In genomic region chr7:120102164-120102972, GRCm38 (mm10) we compare ENCODE assay signal across 8 mouse cellular contexts. TPM values are rescaled to one million over a fixed set of nuclear protein-coding genes. Genes with fewer than 3 reads are reported as not detected.
A peak's percentile ranks its signal among the peaks of the same experiment; 100 is the strongest.
DNase-seq lines count a peak whose midpoint lies in the region; ATAC-seq and TF ChIP-seq lines count a peak whose summit lies in the region.

Tmem159 (plus strand) TSS chr7:120102353.

- TF ChIP-seq POLR2A in heart, adult 2 months (IDR thresholded peaks at IDR 0.05; ENCODE audit: insufficient read depth, low read depth, low read length) = peak; percentile 92
- TF ChIP-seq POLR2A in kidney, adult 2 months (IDR thresholded peaks at IDR 0.05; ENCODE audit: low read depth, low read length) = peak; percentile 74
- peak; percentile 72 for TF ChIP-seq POLR2A in small intestine, adult 2 months (IDR thresholded peaks at IDR 0.05; ENCODE audit: low read depth, low read length)

- H3K36me3 ChIP-seq in erythroblast, embryonic 14.5 days (ENCODE audit: control insufficient read depth) = no peaks in the 10 kb centered on the region
- H3K36me3 ChIP-seq in embryonic facial prominence, embryonic 13.5 days = 0 out of 2 replicates have a peak, but pooled peaks cover 4% of the 10 kb centered on the region
- peaks cover 9% of the 10 kb centered on the region; the same call in 1 of the 2 replicates for H3K36me3 ChIP-seq in heart, adult 2 months (ENCODE audit: control insufficient read depth, insufficient read depth, low read length)
- no peaks in the 10 kb centered on the region for H3K36me3 ChIP-seq in kidney, adult 2 months (ENCODE audit: control insufficient read depth, insufficient read depth, low read length)
- peaks cover 4% of the 10 kb centered on the region; the same call in 1 of the 2 replicates for H3K36me3 ChIP-seq in limb, embryonic 13.5 days
- no peaks in the 10 kb centered on the region for H3K36me3 ChIP-seq in midbrain, embryonic 14.5 days (ENCODE audit: control insufficient read depth, insufficient read depth, low read length)
- H3K36me3 ChIP-seq in small intestine, adult 2 months (ENCODE audit: control insufficient read depth, insufficient read depth, low read length) = 0 out of 2 replicates have a peak, but pooled peaks cover 2% of the 10 kb centered on the region

- intact Hi-C loops in heart, adult 2 months (cut with DNase I) = loop anchor here (2.0 to 5.0 kb wide), 2 partner anchors 254 to 380 kb away; partner anchors contain the start of gene Thumpd1

- no peak for TF ChIP-seq EP300 in heart, adult 2 months (IDR thresholded peaks at IDR 0.05; ENCODE audit: insufficient read depth, low read depth, low read length)

- H3K27ac ChIP-seq in embryonic facial prominence, embryonic 13.5 days = 0 out of 2 replicates have a peak within 1 kb of the TSS, but pooled peaks have one; percentile 48
- H3K27ac ChIP-seq in heart, adult 2 months = peak within 1 kb of the TSS; percentile 72
- H3K27ac ChIP-seq in kidney, adult 2 months (ENCODE audit: insufficient read depth, low read depth, low read length) = no peak within 1 kb of the TSS
- no peak within 1 kb of the TSS for H3K27ac ChIP-seq in limb, embryonic 13.5 days
- no peak within 1 kb of the TSS for H3K27ac ChIP-seq in midbrain, embryonic 14.5 days (replicated peaks; ENCODE audit: low read depth, low read length)
- H3K27ac ChIP-seq in small intestine, adult 2 months (ENCODE audit: insufficient read depth, low read depth, low read length) = peak within 1 kb of the TSS; percentile 43

- ATAC-seq in erythroblast, adult 5-6 weeks (replicated peaks; ENCODE audit: low FRiP score, poor library complexity, severe bottlenecking) = no peak; the same call in 1 of the 2 replicates
- peak; percentile 81; the same call in 1 of the 2 replicates for ATAC-seq in embryonic facial prominence, embryonic 13.5 days (ENCODE audit: insufficient number of reproducible peaks, insufficient read depth, low FRiP score, low TSS enrichment, low read depth)
- ATAC-seq in limb, embryonic 13.5 days (ENCODE audit: low FRiP score, low read depth) = peak; percentile 90
- peak; percentile 81 for ATAC-seq in midbrain, embryonic 14.5 days (ENCODE audit: low FRiP score, low TSS enrichment)

- peak; percentile 90 to 92 for DNase-seq in heart, adult 2 months
- peak; percentile 96 for DNase-seq in kidney, adult 2 months
- peak; percentile 79 for DNase-seq in midbrain, embryonic 14.5 days

- H3K9ac ChIP-seq in embryonic facial prominence, embryonic 13.5 days = peak within 1 kb of the TSS; percentile 75
- peak within 1 kb of the TSS; percentile 78 for H3K9ac ChIP-seq in heart, adult 2 months (ENCODE audit: low read depth, low read length)
- peak within 1 kb of the TSS; percentile 70 for H3K9ac ChIP-seq in limb, embryonic 13.5 days
- H3K9ac ChIP-seq in midbrain, embryonic 14.5 days (replicated peaks; ENCODE audit: low read length) = peak within 1 kb of the TSS; percentile 20

- H3K9me3 ChIP-seq in erythroblast, embryonic 14.5 days (ENCODE audit: control insufficient read depth, low read length) = no peaks in the 10 kb centered on the region
- no peaks in the 10 kb centered on the region for H3K9me3 ChIP-seq in embryonic facial prominence, embryonic 13.5 days
- H3K9me3 ChIP-seq in limb, embryonic 13.5 days = no peaks in the 10 kb centered on the region
- no peaks in the 10 kb centered on the region for H3K9me3 ChIP-seq in midbrain, embryonic 14.5 days (ENCODE audit: control insufficient read depth, low read length)

- TF ChIP-seq CTCF in heart, adult 2 months (IDR thresholded peaks at IDR 0.05) = 0 out of 2 replicates have a peak, but pooled peaks have one; percentile 7
- no peak for TF ChIP-seq CTCF in kidney, adult 2 months (conservative IDR thresholded peaks at IDR 0.05; ENCODE audit: insufficient read depth, insufficient read length, low read depth, low read length)
- TF ChIP-seq CTCF in small intestine, adult 2 months (IDR thresholded peaks at IDR 0.05; ENCODE audit: extremely low read depth, insufficient read length, insufficient replicate concordance, low read depth, low read length) = no peak

- H3K27me3 ChIP-seq in erythroblast, embryonic 14.5 days (ENCODE audit: control insufficient read depth) = peaks cover 16% of the 10 kb centered on the region
- H3K27me3 ChIP-seq in embryonic facial prominence, embryonic 13.5 days = no peaks in the 10 kb centered on the region
- H3K27me3 ChIP-seq in heart, adult 2 months (ENCODE audit: control insufficient read depth, insufficient read depth, low read length) = no peaks in the 10 kb centered on the region
- no peaks in the 10 kb centered on the region for H3K27me3 ChIP-seq in kidney, adult 2 months (replicated peaks; ENCODE audit: control insufficient read depth, insufficient read depth, low read length)
- H3K27me3 ChIP-seq in limb, embryonic 13.5 days = no peaks in the 10 kb centered on the region
- H3K27me3 ChIP-seq in midbrain, embryonic 14.5 days (ENCODE audit: control insufficient read depth, insufficient read depth, low read length) = 0 out of 2 replicates have a peak, but pooled peaks cover 9% of the 10 kb centered on the region
- no peaks in the 10 kb centered on the region for H3K27me3 ChIP-seq in small intestine, adult 2 months (ENCODE audit: control insufficient read depth, insufficient read depth, low read length)

- under 1% methylated on average over 42 of the region's 42 CpGs for WGBS in embryonic facial prominence, embryonic 13.5 days
- WGBS in heart, adult 2 months = 1% methylated on average over 42 of the region's 42 CpGs
- 1% methylated on average over 41 of the region's 42 CpGs for WGBS in kidney, adult 2 months
- under 1% methylated on average over 42 of the region's 42 CpGs for WGBS in limb, embryonic 13.5 days
- under 1% methylated on average over 42 of the region's 42 CpGs for WGBS in midbrain, embryonic 14.5 days
- under 1% methylated on average over 42 of the region's 42 CpGs for WGBS in small intestine, adult 2 months

- peak within 1 kb of the TSS; percentile 93 for H3K4me2 ChIP-seq in embryonic facial prominence, embryonic 13.5 days
- peak within 1 kb of the TSS; percentile 95 for H3K4me2 ChIP-seq in limb, embryonic 13.5 days (replicated peaks)
- H3K4me2 ChIP-seq in midbrain, embryonic 14.5 days (ENCODE audit: low read length) = peak within 1 kb of the TSS; percentile 63

- peaks cover 9% of the 10 kb centered on the region for H3K4me1 ChIP-seq in erythroblast, embryonic 14.5 days (ENCODE audit: control insufficient read depth)
- peaks cover 8% of the 10 kb centered on the region; the same call in 1 of the 2 replicates for H3K4me1 ChIP-seq in embryonic facial prominence, embryonic 13.5 days
- H3K4me1 ChIP-seq in heart, adult 2 months (ENCODE audit: control insufficient read depth, insufficient read depth, low read length) = peaks cover 1% of the 10 kb centered on the region; the same call in 1 of the 2 replicates
- H3K4me1 ChIP-seq in kidney, adult 2 months (ENCODE audit: control insufficient read depth, insufficient read depth, low read length) = no peaks in the 10 kb centered on the region; the same call in 1 of the 2 replicates
- H3K4me1 ChIP-seq in limb, embryonic 13.5 days = peaks cover 6% of the 10 kb centered on the region
- peaks cover 11% of the 10 kb centered on the region; the same call in 1 of the 2 replicates for H3K4me1 ChIP-seq in midbrain, embryonic 14.5 days (ENCODE audit: control insufficient read depth, insufficient read depth, low read length)
- peaks cover 5% of the 10 kb centered on the region for H3K4me1 ChIP-seq in small intestine, adult 2 months (ENCODE audit: control insufficient read depth, insufficient read depth, insufficient read length, low read length)

- H3K79me2 ChIP-seq in heart, adult 2 months (replicated peaks; ENCODE audit: control insufficient read depth, insufficient read depth, low read length) = no peaks in the 10 kb centered on the region

- peak within 1 kb of the TSS; percentile 45 for H3K4me3 ChIP-seq in erythroblast, embryonic 14.5 days (replicated peaks)
- peak within 1 kb of the TSS; percentile 69 for H3K4me3 ChIP-seq in embryonic facial prominence, embryonic 13.5 days
- H3K4me3 ChIP-seq in heart, adult 2 months = peak within 1 kb of the TSS; percentile 77
- H3K4me3 ChIP-seq in kidney, adult 2 months (ENCODE audit: insufficient read depth, low read depth, low read length) = peak within 1 kb of the TSS; percentile 85
- H3K4me3 ChIP-seq in limb, embryonic 13.5 days = peak within 1 kb of the TSS; percentile 65
- peak within 1 kb of the TSS; percentile 48 for H3K4me3 ChIP-seq in midbrain, embryonic 14.5 days (replicated peaks; ENCODE audit: low read depth, low read length)
- H3K4me3 ChIP-seq in small intestine, adult 2 months (ENCODE audit: low read depth, low read length) = peak within 1 kb of the TSS; percentile 83

RNA-seq across cellular contexts. Expression of gene Tmem159, which starts in this region (rescaled TPM):
- polyA plus RNA-seq in erythroblast, embryonic 14.5 days (2012) = not detected in 2 replicates
- 0.84 and 1.7 TPM in 2 replicates for total RNA-seq in erythroblast, adult 5-6 weeks (2015; ENCODE audit: low replicate concordance)
- 1.2 TPM in 1 of 2 replicates, not detected in the other for total RNA-seq in erythroblast, adult 5-6 weeks (2017; ENCODE audit: low replicate concordance)
- polyA plus RNA-seq in embryonic facial prominence, embryonic 13.5 days (2015; fragmentation: Nextera tagmentation; extraction: Ambion mirVana) = 26.6 and 29.0 TPM in 2 replicates
- total RNA-seq in heart, adult 2 months (2021) = 10 to 100 TPM; 22.2 to 24.1 TPM
- polyA plus RNA-seq in heart, adult 2 months (2012; rRNA removed) = 29.9 and 38.1 TPM in 2 replicates
- 27.6 and 27.8 TPM in 2 replicates for polyA plus RNA-seq in kidney, adult 2 months (2012; rRNA removed)
- polyA plus RNA-seq in limb, embryonic 13.5 days (2015; fragmentation: Nextera tagmentation; extraction: Ambion mirVana) = 26.8 and 27.1 TPM in 2 replicates
- 9.5 and 33.7 TPM in 2 replicates for polyA plus RNA-seq in midbrain, embryonic 14.5 days (2014; fragmentation: Nextera tagmentation; extraction: Ambion mirVana)
- polyA plus RNA-seq in small intestine, adult 2 months (2012; rRNA removed) = 6.8 and 14.2 TPM in 2 replicates

Comparison
In these comparisons a context has a peak if more than half of its experiments do, and no peak if none do; other contexts are left out.
1. RNA of gene Tmem159 (total RNA-seq): 22.2 to 24.1 TPM in heart, adult 2 months; 0.84 to 1.7 TPM in erythroblast, adult 5-6 weeks; every median in the first group is over 4 times any median in the second.
2. H3K27ac ChIP-seq: peak in embryonic facial prominence, embryonic 13.5 days (single experiment), heart, adult 2 months (single experiment) and small intestine, adult 2 months (single experiment); none in kidney, adult 2 months (single experiment), limb, embryonic 13.5 days (single experiment) and midbrain, embryonic 14.5 days (single experiment).
3. H3K9ac ChIP-seq: peak in every context shown above with its lines; median percentile 78 in heart, adult 2 months; 75 in embryonic facial prominence, embryonic 13.5 days; 70 in limb, embryonic 13.5 days; 20 in midbrain, embryonic 14.5 days.
4. Peak in every context shown above with its lines, with median percentiles within 50 percentile points of each other: H3K4me3 ChIP-seq, H3K4me2 ChIP-seq, DNase-seq and POLR2A ChIP-seq.